Mouse (Mus musculus) heart, adult 2 months (tissue): Measurements from ENCODE around the gene Ubxn2a.

ENCODE experiments used
- CTCF ChIP-seq: fragments of 200-600 bp; IDR thresholded peaks from 2 replicates; pipeline ENCODE4 v1.8.1; 2022; ENCODE audit warnings: antibody characterized with exemption, mild to moderate bottlenecking, moderate library complexity
- EP300 ChIP-seq: fragments of 200-500 bp; IDR thresholded peaks from 2 replicates; pipeline ENCODE4 v1.6.1; 2011; ENCODE audit warnings: low read depth, low read length, control low read depth; ENCODE audit not compliant: insufficient read depth

- TF ChIP-seq EP300 (no peak), CTCF (no peak)
Observed at GRCm38 (mm10) chr12:4878296-4878783, 29.2 kb downstream of the Ubxn2a start.
